Mouse (Mus musculus): ENCODE measurements around the gene Gata1. TPM values are rescaled to one million over a fixed set of nuclear protein-coding genes. Genes with fewer than 3 reads are reported as not detected.

Gata1 gene
- polyA plus RNA-seq, 1 experiment from 2014 or later, result 1.6 TPM

GRCm38 (mm10) chrX:7993068-7993735, 15.3 kb upstream of the Gata1 start:
- H3K9ac ChIP-seq, result no peak overlapping the region
- no peaks in the 10 kb centered on the region for H3K36me3 ChIP-seq (ENCODE audit: insufficient read depth)
- no peaks in the 10 kb centered on the region for H3K4me1 ChIP-seq (ENCODE audit: insufficient read depth)
- H3K27me3 ChIP-seq (ENCODE audit: insufficient read depth, low read length), result no peaks in the 10 kb centered on the region
- ATAC-seq (ENCODE audit: insufficient read depth), result peak; percentile 21; the same call in 1 of the 2 replicates
- 56% methylated on average over 10 of the region's 10 CpGs for WGBS
- TF ChIP-seq CTCF (IDR thresholded peaks at IDR 0.05; ENCODE audit: low read depth), result no peak
- H3K27ac ChIP-seq (ENCODE audit: low read depth), result no peak overlapping the region
- no peak overlapping the region for H3K4me3 ChIP-seq (ENCODE audit: low read depth, low read length)
- no peak overlapping the region for H3K4me2 ChIP-seq
- DNase-seq, result peak; percentile 18
- no peaks in the 10 kb centered on the region for H3K9me3 ChIP-seq (ENCODE audit: low read depth, low read length)

- H3K27me3 ChIP-seq (ENCODE audit: insufficient read depth, low read length), result no peaks in the 10 kb centered on the region
- no peaks in the 10 kb centered on the region for H3K36me3 ChIP-seq (ENCODE audit: insufficient read depth)
- no peak overlapping the region for H3K9ac ChIP-seq
- no peaks in the 10 kb centered on the region for H3K9me3 ChIP-seq (ENCODE audit: low read depth, low read length)
- ATAC-seq (ENCODE audit: insufficient read depth) (no peak), DNase-seq (no peak)
- H3K27ac ChIP-seq (ENCODE audit: low read depth), result no peak overlapping the region
- H3K4me3 ChIP-seq (ENCODE audit: low read depth, low read length), result no peak overlapping the region
- 53% methylated on average over 8 of the region's 8 CpGs for WGBS
- no peaks in the 10 kb centered on the region for H3K4me1 ChIP-seq (ENCODE audit: insufficient read depth)
- no peak overlapping the region for H3K4me2 ChIP-seq
- no peak for TF ChIP-seq CTCF (IDR thresholded peaks at IDR 0.05; ENCODE audit: low read depth)
Observed at GRCm38 (mm10) chrX:7992379-7993067, 14.7 kb upstream of the Gata1 start.

- Histone ChIP-seq H3K4me1 (ENCODE audit: insufficient read depth) (no peaks in the 10 kb centered on the region), H3K9me3 (ENCODE audit: low read depth, low read length) (no peaks in the 10 kb centered on the region), H3K9ac (no peak overlapping the region), H3K4me2 (no peak overlapping the region), H3K36me3 (ENCODE audit: insufficient read depth) (no peaks in the 10 kb centered on the region), H3K27ac (ENCODE audit: low read depth) (no peak overlapping the region), H3K27me3 (ENCODE audit: insufficient read depth, low read length) (no peaks in the 10 kb centered on the region), H3K4me3 (ENCODE audit: low read depth, low read length) (no peak overlapping the region)
- ATAC-seq (ENCODE audit: insufficient read depth), result no peak
- no peak for DNase-seq
- TF ChIP-seq CTCF (IDR thresholded peaks at IDR 0.05; ENCODE audit: low read depth), result no peak
- WGBS, result 90% methylated on average over 7 of the region's 7 CpGs
Observed at GRCm38 (mm10) chrX:7981368-7981767, 3.5 kb upstream of the Gata1 start.

- no peaks in the 10 kb centered on the region for H3K27me3 ChIP-seq (ENCODE audit: insufficient read depth, low read length)
- ATAC-seq (ENCODE audit: insufficient read depth) (no peak), DNase-seq (no peak)
- H3K4me1 ChIP-seq (ENCODE audit: insufficient read depth), result no peaks in the 10 kb centered on the region
- no peak for TF ChIP-seq CTCF (IDR thresholded peaks at IDR 0.05; ENCODE audit: low read depth)
- H3K4me2 ChIP-seq, result no peak overlapping the region
- H3K27ac ChIP-seq (ENCODE audit: low read depth), result no peak overlapping the region
- no peak overlapping the region for H3K9ac ChIP-seq
- no peak overlapping the region for H3K4me3 ChIP-seq (ENCODE audit: low read depth, low read length)
- 50% methylated on average over 4 of the region's 4 CpGs for WGBS
- H3K36me3 ChIP-seq (ENCODE audit: insufficient read depth), result no peaks in the 10 kb centered on the region
- H3K9me3 ChIP-seq (ENCODE audit: low read depth, low read length), result no peaks in the 10 kb centered on the region
Observed at GRCm38 (mm10) chrX:7971292-7971691, 6.6 kb downstream of the Gata1 start.

GRCm38 (mm10) chrX:7968899-7969298, 9.0 kb downstream of the Gata1 start:
- no peaks in the 10 kb centered on the region for H3K36me3 ChIP-seq (ENCODE audit: insufficient read depth)
- DNase-seq (no peak), ATAC-seq (ENCODE audit: insufficient read depth) (no peak)
- H3K9ac ChIP-seq, result no peak overlapping the region
- TF ChIP-seq CTCF (IDR thresholded peaks at IDR 0.05; ENCODE audit: low read depth), result no peak
- H3K9me3 ChIP-seq (ENCODE audit: low read depth, low read length), result no peaks in the 10 kb centered on the region
- H3K27me3 ChIP-seq (ENCODE audit: insufficient read depth, low read length), result no peaks in the 10 kb centered on the region
- no peak overlapping the region for H3K27ac ChIP-seq (ENCODE audit: low read depth)
- WGBS, result 78% methylated on average over 3 of the region's 3 CpGs
- H3K4me1 ChIP-seq (ENCODE audit: insufficient read depth), result no peaks in the 10 kb centered on the region
- no peak overlapping the region for H3K4me2 ChIP-seq
- no peak overlapping the region for H3K4me3 ChIP-seq (ENCODE audit: low read depth, low read length)

GRCm38 (mm10) chrX:7968226-7968625, 9.6 kb downstream of the Gata1 start:
- H3K36me3 ChIP-seq (ENCODE audit: insufficient read depth), result no peaks in the 10 kb centered on the region
- no peaks in the 10 kb centered on the region for H3K27me3 ChIP-seq (ENCODE audit: insufficient read depth, low read length)
- H3K27ac ChIP-seq (ENCODE audit: low read depth), result no peak overlapping the region
- no peak for TF ChIP-seq CTCF (IDR thresholded peaks at IDR 0.05; ENCODE audit: low read depth)
- no peak overlapping the region for H3K4me3 ChIP-seq (ENCODE audit: low read depth, low read length)
- no peaks in the 10 kb centered on the region for H3K4me1 ChIP-seq (ENCODE audit: insufficient read depth)
- DNase-seq, result no peak
- H3K9ac ChIP-seq, result no peak overlapping the region
- ATAC-seq (ENCODE audit: insufficient read depth), result no peak
- WGBS, result 68% methylated on average over 8 of the region's 8 CpGs
- no peak overlapping the region for H3K4me2 ChIP-seq
- H3K9me3 ChIP-seq (ENCODE audit: low read depth, low read length), result no peaks in the 10 kb centered on the region

GRCm38 (mm10) chrX:7967596-7968201, 10.2 kb downstream of the Gata1 start:
- TF ChIP-seq CTCF (IDR thresholded peaks at IDR 0.05; ENCODE audit: low read depth), result no peak
- Histone ChIP-seq H3K9me3 (ENCODE audit: low read depth, low read length) (no peaks in the 10 kb centered on the region), H3K4me1 (ENCODE audit: insufficient read depth) (no peaks in the 10 kb centered on the region), H3K4me3 (ENCODE audit: low read depth, low read length) (no peak overlapping the region; the same call in 1 of the 2 replicates), H3K4me2 (no peak overlapping the region), H3K27me3 (ENCODE audit: insufficient read depth, low read length) (no peaks in the 10 kb centered on the region), H3K36me3 (ENCODE audit: insufficient read depth) (no peaks in the 10 kb centered on the region), H3K9ac (no peak overlapping the region), H3K27ac (ENCODE audit: low read depth) (no peak overlapping the region)
- ATAC-seq (ENCODE audit: insufficient read depth) (no peak), DNase-seq (no peak)
- 71% methylated on average over 6 of the region's 9 CpGs for WGBS

Data from lung, embryonic 14.5 days (tissue).